8 mouse cellular contexts compared by ENCODE assay signal in genomic region chr2:127791919-127792603, GRCm38 (mm10). TPM values are rescaled to one million over a fixed set of nuclear protein-coding genes. Genes with fewer than 3 reads are reported as not detected.
DNase-seq lines count a peak whose midpoint lies in the region; ATAC-seq lines count a peak whose summit lies in the region.

TSS of gene Mtln (minus strand) at chr2:127792488.

- no peaks in the 10 kb centered on the region for H3K9me3 ChIP-seq in hindbrain, embryonic 14.5 days (ENCODE audit: control insufficient read depth, low read length)

- H3K4me3 ChIP-seq in hindbrain, embryonic 14.5 days (replicated peaks; ENCODE audit: low read length) = peak within 1 kb of the TSS; percentile 71

- 2% methylated on average over 37 of the region's 37 CpGs for WGBS in hindbrain, embryonic 14.5 days

- peaks cover 28% of the 10 kb centered on the region for H3K4me1 ChIP-seq in hindbrain, embryonic 14.5 days (replicated peaks; ENCODE audit: control insufficient read depth, insufficient read depth, low read length)

- peak within 1 kb of the TSS; percentile 70 for H3K9ac ChIP-seq in hindbrain, embryonic 14.5 days

- DNase-seq in R1 (ENCODE audit: low read depth, low spot score) = peak; percentile 97
- DNase-seq in cerebellum, postnatal 25 days = peak; percentile 94 to 95
- peak; percentile 78 to 84 for DNase-seq in frontal cortex, postnatal 25 days (ENCODE audit: low spot score in 2 of 2)
- peak; percentile 89 for DNase-seq in hindbrain, embryonic 14.5 days (ENCODE audit: low spot score)
- peak; percentile 89 to 91 for DNase-seq in layer of hippocampus, postnatal 36 days
- peak; percentile 93 for DNase-seq in lung, postnatal 36 days
- DNase-seq in retina, postnatal 1 day = peak; percentile 95
- DNase-seq in urinary bladder, adult 18-20 months (ENCODE audit: low spot score in 2 of 2) = peak; percentile 82 to 88

- H3K27ac ChIP-seq in hindbrain, embryonic 14.5 days = peak within 1 kb of the TSS; percentile 85

- H3K27me3 ChIP-seq in hindbrain, embryonic 14.5 days (ENCODE audit: control insufficient read depth, insufficient read depth, low read length) = no peaks in the 10 kb centered on the region

- no peaks in the 10 kb centered on the region for H3K36me3 ChIP-seq in hindbrain, embryonic 14.5 days (replicated peaks; ENCODE audit: control insufficient read depth, insufficient read depth)

- ATAC-seq in hindbrain, embryonic 14.5 days (ENCODE audit: low FRiP score) = peak; percentile 96

- H3K4me2 ChIP-seq in hindbrain, embryonic 14.5 days (replicated peaks) = peak within 1 kb of the TSS; percentile 59

RNA-seq across cellular contexts. Expression of gene Mtln, which starts in this region (rescaled TPM):
- 46.4 and 50.9 TPM in 2 replicates for polyA plus RNA-seq in hindbrain, embryonic 14.5 days (2014; fragmentation: Nextera tagmentation; extraction: Ambion mirVana)
- 10 to 100 TPM; 54.5 to 57.6 TPM for total RNA-seq in layer of hippocampus, postnatal 36 days (2021)

Comparison
In these comparisons a context has a peak if more than half of its experiments do, and no peak if none do; other contexts are left out.
1. Peak in every context shown above with its lines: DNase-seq, ATAC-seq, H3K4me3 ChIP-seq and H3K27ac ChIP-seq.